Comparison of ENCODE assay signal across 32 mouse cellular contexts in genomic region chr2:26176731-26177130, GRCm38 (mm10). TPM values are rescaled to one million over a fixed set of nuclear protein-coding genes. Genes with fewer than 3 reads are reported as not detected.
DNase-seq lines count a peak whose midpoint lies in the region; ATAC-seq and TF ChIP-seq lines count a peak whose summit lies in the region.
"Had no signal": no experiment of that assay in that cellular context is flagged by ENCODE, and none has a peak within 500 bp of the region (broad histone marks: within the 10 kb centered on the region; RNA-seq: fewer than 3 reads in every experiment).

No protein-coding gene starts in this region.

- no peak overlapping the region for H3K9ac ChIP-seq in heart, embryonic 16.5 days (ENCODE audit: low read length)
- no peak overlapping the region for H3K9ac ChIP-seq in heart, embryonic 11.5 days (ENCODE audit: low read depth, low read length)
- H3K9ac ChIP-seq in liver, embryonic 12.5 days: peak overlapping the region; percentile 49
- no peak overlapping the region for H3K9ac ChIP-seq in liver, postnatal 0 days (replicated peaks)
- no peak overlapping the region for H3K9ac ChIP-seq in forebrain, embryonic 16.5 days (replicated peaks; ENCODE audit: low read depth, low read length)
- H3K9ac ChIP-seq: forebrain, embryonic 15.5 days; hindbrain, embryonic 12.5 days; limb, embryonic 13.5 days had no signal

- H3K9me3 ChIP-seq in heart, embryonic 16.5 days (replicated peaks; ENCODE audit: control insufficient read depth, low read length): no peaks in the 10 kb centered on the region
- H3K9me3 ChIP-seq in heart, embryonic 11.5 days (replicated peaks; ENCODE audit: control insufficient read depth, low read length): no peaks in the 10 kb centered on the region
- H3K9me3 ChIP-seq in liver, embryonic 12.5 days (replicated peaks): no peaks in the 10 kb centered on the region
- no peaks in the 10 kb centered on the region for H3K9me3 ChIP-seq in liver, postnatal 0 days (ENCODE audit: low read length)
- no peaks in the 10 kb centered on the region for H3K9me3 ChIP-seq in forebrain, embryonic 16.5 days (ENCODE audit: control insufficient read depth, low read length)
- H3K9me3 ChIP-seq: forebrain, embryonic 10.5 days; forebrain, embryonic 15.5 days; hindbrain, embryonic 12.5 days; limb, embryonic 13.5 days had no signal

- no peak overlapping the region for H3K4me2 ChIP-seq in heart, embryonic 16.5 days (ENCODE audit: low read depth, low read length)
- H3K4me2 ChIP-seq in heart, embryonic 11.5 days: no peak overlapping the region
- peak overlapping the region; percentile 48 for H3K4me2 ChIP-seq in liver, embryonic 12.5 days
- H3K4me2 ChIP-seq in liver, postnatal 0 days (ENCODE audit: low read depth, low read length): no peak overlapping the region; the same call in 1 of the 2 replicates
- no peak overlapping the region for H3K4me2 ChIP-seq in forebrain, embryonic 16.5 days (ENCODE audit: low read length)
- H3K4me2 ChIP-seq: forebrain, embryonic 15.5 days; hindbrain, embryonic 12.5 days; limb, embryonic 13.5 days; midbrain, embryonic 11.5 days had no signal

- H3K27me3 ChIP-seq in heart, embryonic 16.5 days (ENCODE audit: control insufficient read depth, insufficient read depth, low read length): 0 out of 2 replicates have a peak, but pooled peaks cover 2% of the 10 kb centered on the region
- peaks cover 5% of the 10 kb centered on the region; the same call in 1 of the 2 replicates for H3K27me3 ChIP-seq in heart, embryonic 11.5 days (ENCODE audit: control insufficient read depth, insufficient read depth, low read length)
- H3K27me3 ChIP-seq in liver, embryonic 12.5 days (replicated peaks): peaks cover 60% of the 10 kb centered on the region
- H3K27me3 ChIP-seq in liver, postnatal 0 days (ENCODE audit: insufficient read depth, low read length): 0 out of 2 replicates have a peak, but pooled peaks cover 4% of the 10 kb centered on the region
- no peaks in the 10 kb centered on the region for H3K27me3 ChIP-seq in forebrain, embryonic 16.5 days (replicated peaks; ENCODE audit: control insufficient read depth, insufficient read depth, low read length)
- H3K27me3 ChIP-seq: forebrain, embryonic 15.5 days had no signal

- no peak for DNase-seq in liver, postnatal 0 days
- DNase-seq in urinary bladder, postnatal 10 days (ENCODE audit: low spot score): no peak
- no peak for DNase-seq in adrenal gland, postnatal 4 days (ENCODE audit: low spot score in 2 of 2)
- DNase-seq: adrenal gland, postnatal 14 days; cerebellum, adult 8-10 months; cerebellum, postnatal 25 days; heart, postnatal 10 days; kidney, adult 9 months; kidney, postnatal 14 days; lung, adult 2 months; lung, postnatal 14 days; spleen, adult 18-20 months; thymus, postnatal 4 days had no signal

- peak; percentile 91 for TF ChIP-seq EP300 in liver, postnatal 0 days (IDR thresholded peaks at IDR 0.05; ENCODE audit: low read depth)

- no peaks in the 10 kb centered on the region for H3K36me3 ChIP-seq in heart, embryonic 16.5 days (ENCODE audit: control insufficient read depth, insufficient read depth)
- no peaks in the 10 kb centered on the region for H3K36me3 ChIP-seq in heart, embryonic 11.5 days (ENCODE audit: control insufficient read depth, insufficient read depth, low read length)
- H3K36me3 ChIP-seq in liver, embryonic 12.5 days: no peaks in the 10 kb centered on the region
- no peaks in the 10 kb centered on the region for H3K36me3 ChIP-seq in liver, postnatal 0 days (replicated peaks; ENCODE audit: insufficient read depth, low read length)
- no peaks in the 10 kb centered on the region for H3K36me3 ChIP-seq in forebrain, embryonic 16.5 days (ENCODE audit: control insufficient read depth, insufficient read depth)
- H3K36me3 ChIP-seq: forebrain, embryonic 10.5 days; forebrain, embryonic 15.5 days; hindbrain, embryonic 12.5 days; limb, embryonic 13.5 days had no signal

- no peaks in the 10 kb centered on the region for H3K4me1 ChIP-seq in heart, embryonic 16.5 days (ENCODE audit: control insufficient read depth, insufficient read depth, low read length)
- peaks cover 12% of the 10 kb centered on the region for H3K4me1 ChIP-seq in heart, embryonic 11.5 days (ENCODE audit: control insufficient read depth, insufficient read depth, low read length)
- H3K4me1 ChIP-seq in liver, embryonic 12.5 days: peaks cover 31% of the 10 kb centered on the region
- no peaks in the 10 kb centered on the region; the same call in 1 of the 2 replicates for H3K4me1 ChIP-seq in liver, postnatal 0 days (ENCODE audit: insufficient read depth)
- no peaks in the 10 kb centered on the region for H3K4me1 ChIP-seq in forebrain, embryonic 16.5 days (replicated peaks; ENCODE audit: control insufficient read depth, insufficient read depth, low read length)
- H3K4me1 ChIP-seq: forebrain, embryonic 15.5 days; limb, embryonic 13.5 days had no signal

- H3K4me3 ChIP-seq in heart, embryonic 16.5 days (ENCODE audit: low read length): no peak overlapping the region
- H3K4me3 ChIP-seq in heart, embryonic 11.5 days (ENCODE audit: low read depth, low read length): no peak overlapping the region
- no peak overlapping the region for H3K4me3 ChIP-seq in liver, embryonic 12.5 days
- no peak overlapping the region for H3K4me3 ChIP-seq in liver, postnatal 0 days (ENCODE audit: low read depth, low read length)
- H3K4me3 ChIP-seq in forebrain, embryonic 16.5 days (replicated peaks; ENCODE audit: low read length): no peak overlapping the region
- H3K4me3 ChIP-seq: forebrain, embryonic 10.5 days; forebrain, embryonic 15.5 days; hindbrain, embryonic 12.5 days; left cerebral cortex, adult 2 months; limb, embryonic 13.5 days had no signal

- ATAC-seq in heart, embryonic 16.5 days (replicated peaks; ENCODE audit: extremely low read depth, insufficient read depth, low FRiP score): no peak
- ATAC-seq in heart, embryonic 11.5 days (replicated peaks; ENCODE audit: insufficient number of reproducible peaks, low FRiP score, low TSS enrichment): no peak
- ATAC-seq in erythroblast, adult 5-6 weeks (replicated peaks; ENCODE audit: low FRiP score, poor library complexity, severe bottlenecking): peak; percentile 83
- peak; percentile 88 for ATAC-seq in liver, embryonic 12.5 days
- ATAC-seq in liver, postnatal 0 days: peak; percentile 59; the same call in 1 of the 2 replicates
- no peak for ATAC-seq in forebrain, embryonic 16.5 days
- ATAC-seq: CD4-positive, CD25-positive, alpha-beta regulatory T cell, adult 4 months; forebrain, embryonic 15.5 days; intestine, embryonic 16.5 days; midbrain, embryonic 16.5 days had no signal

- no peak for TF ChIP-seq CTCF in liver, postnatal 0 days (IDR thresholded peaks at IDR 0.05; ENCODE audit: low read depth)

- H3K27ac ChIP-seq in heart, embryonic 16.5 days (ENCODE audit: low read length): peak overlapping the region; percentile 16; the same call in 1 of the 2 replicates
- no peak overlapping the region for H3K27ac ChIP-seq in heart, embryonic 11.5 days (ENCODE audit: low read depth, low read length)
- H3K27ac ChIP-seq in liver, embryonic 12.5 days: peak overlapping the region; percentile 67; the same call in 1 of the 2 replicates
- H3K27ac ChIP-seq in liver, postnatal 0 days (ENCODE audit: low read depth): no peak overlapping the region
- no peak overlapping the region for H3K27ac ChIP-seq in forebrain, embryonic 16.5 days (ENCODE audit: low read length)
- H3K27ac ChIP-seq: forebrain, embryonic 10.5 days; forebrain, embryonic 15.5 days; hindbrain, embryonic 12.5 days; left cerebral cortex, adult 2 months; limb, embryonic 13.5 days had no signal

- WGBS in heart, embryonic 16.5 days: 25% methylated on average over 5 of the region's 5 CpGs
- 12% methylated on average over 5 of the region's 5 CpGs for WGBS in heart, embryonic 11.5 days (ENCODE audit: insufficient replicate concordance)
- WGBS in liver, embryonic 12.5 days (ENCODE audit: insufficient replicate concordance): 20% methylated on average over 5 of the region's 5 CpGs
- 36% methylated on average over 5 of the region's 5 CpGs for WGBS in liver, postnatal 0 days (ENCODE audit: insufficient replicate concordance)
- 64% methylated on average over 5 of the region's 5 CpGs for WGBS in forebrain, embryonic 16.5 days

RNA-seq across cellular contexts. Expression of gene Lhx3, which starts 31.4 kb away (rescaled TPM):
- not detected in 2 replicates for polyA plus RNA-seq in heart, embryonic 16.5 days (2015; fragmentation: Nextera tagmentation; extraction: Ambion mirVana)
- 0.59 and 0.63 TPM in 2 replicates for polyA plus RNA-seq in heart, embryonic 11.5 days (2014; fragmentation: Nextera tagmentation; extraction: Ambion mirVana)
- total RNA-seq in erythroblast, adult 5-6 weeks (2015; ENCODE audit: low replicate concordance): not detected in 2 replicates
- total RNA-seq in erythroblast, adult 5-6 weeks (2017; ENCODE audit: low replicate concordance): not detected in 2 replicates
- polyA plus RNA-seq in liver, embryonic 12.5 days (2016; fragmentation: Nextera tagmentation; extraction: Ambion mirVana): 0.22 TPM in 1 of 2 replicates, not detected in the other
- polyA plus RNA-seq in liver, postnatal 0 days (2015; fragmentation: Nextera tagmentation; extraction: Ambion mirVana): not detected in 2 replicates
- not detected in 2 replicates for polyA plus RNA-seq in forebrain, embryonic 16.5 days (2015; fragmentation: Nextera tagmentation; extraction: Ambion mirVana)
- total RNA-seq in adrenal gland, postnatal 4 days (2021): 1 to 10 TPM in 1 of 2 experiments, under 1 TPM in 1; 0.71 to 1.0 TPM
- total RNA-seq: adrenal gland, postnatal 14 days; gastrocnemius, adult 8-10 months; gastrocnemius, postnatal 4 days; heart, adult 8-10 months; heart, postnatal 10 days; layer of hippocampus, postnatal 14 days; neutrophil, adult 5-6 weeks had no signal
- polyA plus RNA-seq: CD4-positive, CD25-positive, alpha-beta regulatory T cell, adult 4 months; limb, embryonic 13.5 days; lung, adult 2 months; midbrain, embryonic 16.5 days had no signal

RNA-seq across cellular contexts. Expression of gene Nacc2, which starts 53.7 kb away (rescaled TPM):
- polyA plus RNA-seq in heart, embryonic 16.5 days (2015; fragmentation: Nextera tagmentation; extraction: Ambion mirVana): 6.9 and 8.0 TPM in 2 replicates
- 3.4 and 7.1 TPM in 2 replicates for polyA plus RNA-seq in heart, embryonic 11.5 days (2014; fragmentation: Nextera tagmentation; extraction: Ambion mirVana)
- 1.0 TPM in 1 of 2 replicates, not detected in the other for total RNA-seq in erythroblast, adult 5-6 weeks (2015; ENCODE audit: low replicate concordance)
- 0.77 and 3.3 TPM in 2 replicates for total RNA-seq in erythroblast, adult 5-6 weeks (2017; ENCODE audit: low replicate concordance)
- polyA plus RNA-seq in liver, embryonic 12.5 days (2016; fragmentation: Nextera tagmentation; extraction: Ambion mirVana): 3.0 and 3.2 TPM in 2 replicates
- polyA plus RNA-seq in liver, postnatal 0 days (2015; fragmentation: Nextera tagmentation; extraction: Ambion mirVana): 3.9 and 4.9 TPM in 2 replicates
- polyA plus RNA-seq in forebrain, embryonic 16.5 days (2015; fragmentation: Nextera tagmentation; extraction: Ambion mirVana): 13.3 and 16.1 TPM in 2 replicates
- total RNA-seq in adrenal gland, postnatal 4 days (2021): 10 to 100 TPM; 24.8 to 27.0 TPM

Comparison
In these comparisons a context has a peak if more than half of its experiments do, and no peak if none do; other contexts are left out.
1. H3K27ac ChIP-seq: peak in heart, embryonic 16.5 days (single experiment) and liver, embryonic 12.5 days (single experiment); none in heart, embryonic 11.5 days (single experiment), liver, postnatal 0 days (single experiment) and forebrain, embryonic 16.5 days (single experiment).
2. ATAC-seq: peak in erythroblast, adult 5-6 weeks (single experiment), liver, embryonic 12.5 days (single experiment) and liver, postnatal 0 days (single experiment); none in heart, embryonic 16.5 days (single experiment), heart, embryonic 11.5 days (single experiment) and forebrain, embryonic 16.5 days (single experiment).